Mouse (Mus musculus) lung, postnatal 0 days (tissue): ENCODE results near the gene Slc38a10. TPM values are rescaled to one million over a fixed set of nuclear protein-coding genes. Genes with fewer than 3 reads are reported as not detected.

Source experiments
- ATAC-seq: fragments of 200-750 bp; cut with Nextera tagmentation; 2 replicates; pipeline ENCODE4 v1.8.0; 2017; ENCODE audit warnings: moderate library complexity
- DNase-seq: peaks from one replicate; pipeline ENCODE4 v3.0.0-alpha.2; 2016; ENCODE audit warnings: low spot score
- H3K27ac ChIP-seq: fragments of 300-500 bp; sonication (generic); 2 replicates; pipeline ENCODE4 v1.5.1; 2014; ENCODE audit warnings: antibody characterized with exemption, mild to moderate bottlenecking, low read length, mixed read lengths
- H3K27me3 ChIP-seq: fragments of 300-500 bp; sonication (generic); replicated peaks from 2 replicates; pipeline ENCODE4 v1.6.1; 2014; ENCODE audit warnings: low read length, mixed read lengths; ENCODE audit not compliant: insufficient read depth
- H3K36me3 ChIP-seq: fragments of 300-500 bp; sonication (generic); 2 replicates; pipeline ENCODE4 v1.6.1; 2014; ENCODE audit warnings: low read length, mixed read lengths; ENCODE audit not compliant: insufficient read depth
- H3K4me1 ChIP-seq: fragments of 300-500 bp; sonication (generic); 2 replicates; pipeline ENCODE4 v1.6.1; 2014; ENCODE audit warnings: antibody characterized with exemption, low read depth, low read length, mixed read lengths; ENCODE audit not compliant: insufficient read depth
- H3K4me2 ChIP-seq: fragments of 300-500 bp; sonication (generic); replicated peaks from 2 replicates; pipeline ENCODE4 v1.6.1; 2014; ENCODE audit warnings: low read depth, mild to moderate bottlenecking, low read length, moderate library complexity, mixed read lengths
- H3K4me3 ChIP-seq: fragments of 300-500 bp; sonication (generic); 2 replicates; pipeline ENCODE4 v1.5.1; 2014; ENCODE audit warnings: low read depth, low read length
- H3K9ac ChIP-seq: fragments of 300-500 bp; sonication (generic); replicated peaks from 2 replicates; pipeline ENCODE4 v1.6.1; 2014; ENCODE audit warnings: low read depth, mild to moderate bottlenecking
- H3K9me3 ChIP-seq: fragments of 300-500 bp; sonication (generic); 2 replicates; pipeline ENCODE4 v1.6.1; 2016; ENCODE audit warnings: low read length, mixed read lengths
- CTCF ChIP-seq: IDR thresholded peaks from 2 replicates; pipeline ENCODE4 v1.5.1; 2016; ENCODE audit warnings: antibody characterized with exemption, mild to moderate bottlenecking
- EP300 ChIP-seq: IDR thresholded peaks from 2 replicates; pipeline ENCODE4 v1.6.1; 2016; ENCODE audit warnings: antibody characterized with exemption, mild to moderate bottlenecking, control low read depth
- WGBS: fragments of 180-500 bp; shearing (Covaris S2); extraction: QIAGEN DNeasy Blood & Tissue Kit; methylation state at CpG from one replicate; pipeline ENCODE4 v1.1.7; 2014; 5-methylcytosine and 5-hydroxymethylcytosine counted together
- polyA plus RNA-seq: library from polyadenylated mRNA; unstranded; fragments of >200 nt; fragmentation: Nextera tagmentation; extraction: Ambion mirVana; gene quantifications from 2 replicates; pipeline ENCODE4 v1.2.1, GENCODE M21; 2015

The Slc38a10 gene
- polyA plus RNA-seq, 1 experiment from 2014 or later, result 66.6 TPM

DNA sequence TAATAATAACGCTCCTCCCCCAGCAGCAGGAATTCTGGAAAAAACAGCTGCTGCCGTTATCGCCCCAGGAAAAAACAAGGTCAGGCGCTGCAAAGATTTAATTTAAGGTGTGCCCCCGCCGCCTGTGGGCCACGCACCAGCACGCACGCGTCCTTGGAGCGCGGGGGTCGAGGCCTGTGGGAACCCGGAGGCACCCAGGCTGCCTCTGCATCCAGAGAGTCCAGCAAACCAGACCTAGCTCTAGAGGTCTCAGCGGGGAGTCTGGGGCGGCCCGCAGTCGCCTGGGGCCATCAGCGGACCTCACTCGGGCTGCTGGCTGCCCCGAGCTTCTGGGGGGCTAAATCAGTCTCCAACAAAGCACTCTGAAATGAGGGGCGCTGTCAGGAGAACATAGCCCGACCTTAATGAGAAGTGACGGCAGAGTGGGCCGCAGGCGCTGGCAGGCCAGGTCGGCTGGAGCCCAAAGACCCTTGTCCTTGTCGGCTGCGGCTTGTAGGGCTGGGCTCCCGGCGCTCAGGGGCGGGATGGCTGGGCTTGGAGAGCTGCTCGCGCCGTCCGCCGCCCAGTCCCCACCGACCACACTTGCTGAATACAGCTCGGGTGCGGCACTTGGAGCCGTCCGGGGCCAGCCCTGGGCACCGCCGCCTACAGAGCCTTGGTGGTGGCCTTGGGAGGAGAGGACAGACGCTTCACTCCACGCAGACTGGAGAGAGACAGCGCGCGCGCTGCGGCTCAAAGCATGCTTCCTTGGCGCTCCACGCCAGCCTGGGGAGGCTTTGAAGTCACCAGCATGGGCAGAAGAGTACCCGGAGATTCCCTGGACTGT, 34.4 kb upstream of the Slc38a10 start:
- WGBS, result 7% methylated on average over 49 of the region's 54 CpGs
- H3K4me1 ChIP-seq, result peaks cover 22% of the 10 kb centered on the region; the same call in 1 of the 2 replicates

DNA sequence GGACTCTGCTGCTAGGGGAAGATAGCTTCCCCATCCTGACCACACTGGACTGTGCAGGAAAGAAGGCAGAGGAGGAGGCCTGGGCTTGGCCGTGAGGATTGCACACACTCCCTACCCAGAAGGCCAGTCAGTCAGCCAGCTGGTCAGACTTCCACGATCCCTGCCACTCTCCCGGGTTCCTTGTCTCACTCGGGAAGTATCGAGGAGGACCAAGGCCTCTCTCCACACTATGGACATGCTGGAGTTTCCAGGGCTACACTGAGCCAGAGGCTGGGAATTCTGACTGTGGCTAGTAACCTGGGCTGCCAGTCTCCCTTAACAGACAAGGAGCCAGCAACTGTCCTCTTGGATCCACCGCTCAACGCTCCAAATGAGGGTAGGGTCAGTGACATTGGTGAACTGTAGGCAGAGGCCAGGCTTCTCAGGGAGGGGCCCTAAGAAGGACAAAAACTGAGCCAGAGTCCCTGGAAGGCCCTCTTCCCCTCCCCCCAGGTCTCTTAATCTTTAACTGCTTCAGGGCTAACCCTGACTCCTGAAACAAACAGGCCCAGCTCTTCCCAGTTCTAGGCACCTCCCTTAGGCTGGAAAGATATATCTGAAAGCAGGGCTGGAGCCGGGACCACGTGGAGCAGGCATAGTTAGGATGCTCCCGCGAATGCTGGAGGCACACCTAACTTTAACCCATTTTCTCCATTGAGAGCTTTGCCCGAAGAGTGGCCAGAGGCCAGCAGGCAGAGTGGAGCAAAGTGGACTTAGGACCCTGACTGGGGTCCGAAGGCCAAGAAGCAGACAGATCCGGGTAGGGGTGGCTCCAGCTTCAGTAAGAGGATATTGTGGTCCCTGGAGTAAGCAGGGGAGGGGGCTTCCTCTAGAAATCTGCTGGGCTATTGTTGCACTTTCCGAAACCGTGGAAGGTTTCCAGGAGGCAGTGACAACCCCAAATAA, 33.5 kb upstream of the Slc38a10 start:
- WGBS, result 18% methylated on average over 16 of the region's 16 CpGs

More for the DNA sequence above, 34.4 kb upstream of the Slc38a10 start:
- no peaks in the 10 kb centered on the region for H3K27me3 ChIP-seq
- peak overlapping the region; percentile 85 for H3K4me3 ChIP-seq
- no peaks in the 10 kb centered on the region for H3K9me3 ChIP-seq
- peak; percentile 43 for DNase-seq
- H3K27ac ChIP-seq, result peak overlapping the region; percentile 84
- peak overlapping the region; percentile 94 for H3K4me2 ChIP-seq
- peak overlapping the region; percentile 96 for H3K9ac ChIP-seq
- no peaks in the 10 kb centered on the region for H3K36me3 ChIP-seq
- no peak for ATAC-seq
- TF ChIP-seq CTCF (peak; percentile 9; the same call in 1 of the 2 replicates), EP300 (no peak)

DNA sequence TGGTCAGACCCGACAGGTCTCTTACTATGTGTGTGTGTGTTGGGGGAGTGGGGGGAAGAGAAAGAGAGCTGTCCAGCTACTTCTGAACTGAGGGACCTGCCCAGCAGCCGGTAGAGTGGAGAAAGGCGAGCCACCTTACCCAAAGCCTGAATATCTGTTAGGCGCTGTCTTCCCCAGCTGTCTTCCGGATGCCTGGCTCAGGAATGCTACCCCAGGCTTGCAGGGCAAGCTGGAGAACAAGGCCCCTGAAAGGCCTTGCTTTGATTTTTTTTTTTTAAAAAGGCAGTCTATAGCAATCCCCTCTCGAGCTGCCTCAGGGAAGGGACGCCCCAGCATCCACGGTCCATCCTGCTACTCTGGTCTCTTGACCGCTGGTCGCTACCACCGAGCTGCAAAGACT, 32.6 kb upstream of the Slc38a10 start:
- Histone ChIP-seq H3K9ac (no peak overlapping the region), H3K9me3 (no peaks in the 10 kb centered on the region), H3K27ac (peak overlapping the region; percentile 84), H3K4me1 (peaks cover 20% of the 10 kb centered on the region; the same call in 1 of the 2 replicates), H3K4me3 (no peak overlapping the region), H3K27me3 (no peaks in the 10 kb centered on the region), H3K4me2 (no peak overlapping the region), H3K36me3 (no peaks in the 10 kb centered on the region)
- ATAC-seq (no peak), DNase-seq (no peak)
- 51% methylated on average over 11 of the region's 11 CpGs for WGBS
- no peak for TF ChIP-seq EP300
- TF ChIP-seq CTCF, result no peak

More for the DNA sequence above, 33.5 kb upstream of the Slc38a10 start:
- Histone ChIP-seq H3K27me3 (no peaks in the 10 kb centered on the region), H3K9me3 (no peaks in the 10 kb centered on the region), H3K36me3 (no peaks in the 10 kb centered on the region), H3K4me3 (peak overlapping the region; percentile 85), H3K4me2 (peak overlapping the region; percentile 94), H3K4me1 (peaks cover 20% of the 10 kb centered on the region; the same call in 1 of the 2 replicates), H3K9ac (0 out of 2 replicates have a peak overlapping the region, but pooled peaks have one; percentile 4), H3K27ac (peak overlapping the region; percentile 84)
- peak; percentile 58 for DNase-seq
- TF ChIP-seq EP300, result no peak; the same call in 1 of the 2 replicates
- peak; percentile 6; the same call in 1 of the 2 replicates for ATAC-seq

DNA sequence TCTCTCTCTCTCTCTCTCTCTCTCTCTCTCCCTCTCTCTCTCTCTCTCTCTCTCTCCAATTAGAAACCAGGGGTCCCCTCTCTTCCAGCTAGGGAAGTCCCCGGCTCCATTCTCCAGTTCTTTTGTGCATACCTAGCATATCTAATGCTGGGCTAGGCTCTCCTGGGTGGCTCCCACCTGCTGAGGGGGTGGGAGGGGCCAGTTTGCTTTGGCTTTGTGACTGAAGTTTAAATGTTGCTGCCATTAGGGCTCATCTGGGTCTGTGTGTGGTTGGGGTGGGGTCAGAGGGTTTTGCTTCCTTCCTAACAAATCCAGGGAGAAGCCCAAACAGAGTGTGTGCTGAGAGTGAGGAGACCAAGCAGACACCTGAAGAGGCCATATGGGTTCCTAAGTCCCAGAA, 32.0 kb upstream of the Slc38a10 start:
- TF ChIP-seq CTCF, result no peak
- no peak for TF ChIP-seq EP300
- H3K9ac ChIP-seq, result no peak overlapping the region
- peak overlapping the region; percentile 84 for H3K27ac ChIP-seq
- no peaks in the 10 kb centered on the region for H3K27me3 ChIP-seq
- ATAC-seq (peak; percentile 36), DNase-seq (peak; percentile 47)
- H3K4me3 ChIP-seq, result no peak overlapping the region
- no peaks in the 10 kb centered on the region for H3K36me3 ChIP-seq
- H3K9me3 ChIP-seq, result no peaks in the 10 kb centered on the region
- H3K4me2 ChIP-seq, result no peak overlapping the region
- WGBS, result 45% methylated on average over 1 of the region's 1 CpGs
- peaks cover 20% of the 10 kb centered on the region; the same call in 1 of the 2 replicates for H3K4me1 ChIP-seq

DNA sequence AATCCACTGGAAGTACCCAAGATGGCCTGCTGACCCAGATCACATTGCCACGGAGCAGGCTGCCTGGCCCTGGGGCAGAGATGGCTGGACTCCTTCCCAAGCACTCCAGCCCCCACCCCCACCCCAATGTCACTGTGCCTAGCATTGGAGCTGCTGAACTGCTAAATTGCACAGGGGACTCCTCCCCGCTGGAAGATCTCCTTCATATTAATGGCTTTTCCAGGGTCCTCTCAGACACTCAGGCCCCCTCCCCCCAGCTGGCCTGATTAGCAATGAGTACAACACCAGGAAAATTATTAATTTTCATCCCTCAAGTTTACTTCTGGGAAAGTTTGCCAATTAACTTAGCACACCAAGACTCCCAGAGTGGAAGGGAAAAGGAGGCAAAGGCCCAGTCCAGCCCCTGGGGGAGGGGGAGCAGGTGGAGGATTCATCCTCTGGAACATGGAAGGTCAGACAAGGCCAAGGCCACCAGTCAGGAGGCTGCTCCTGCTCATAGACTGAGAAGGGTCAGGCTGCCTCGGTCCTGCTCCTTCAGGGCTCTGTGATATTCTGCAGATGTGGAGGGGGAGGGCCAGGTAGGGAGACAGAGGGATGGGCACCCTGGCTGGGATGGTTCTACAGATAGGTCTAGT, 31.4 kb upstream of the Slc38a10 start:
- no peak overlapping the region for H3K27ac ChIP-seq
- no peak for TF ChIP-seq CTCF
- TF ChIP-seq EP300, result no peak
- peaks cover 20% of the 10 kb centered on the region; the same call in 1 of the 2 replicates for H3K4me1 ChIP-seq
- DNase-seq (no peak), ATAC-seq (no peak)
- no peaks in the 10 kb centered on the region for H3K36me3 ChIP-seq
- no peaks in the 10 kb centered on the region for H3K9me3 ChIP-seq
- no peak overlapping the region for H3K4me2 ChIP-seq
- H3K4me3 ChIP-seq, result no peak overlapping the region
- H3K9ac ChIP-seq, result no peak overlapping the region
- 47% methylated on average over 3 of the region's 3 CpGs for WGBS
- H3K27me3 ChIP-seq, result no peaks in the 10 kb centered on the region
